Mouse (Mus musculus) liver, adult 2 months (tissue): ENCODE measurements around the gene Crabp1.

Source experiments
- CTCF ChIP-seq: fragments of 200-500 bp; IDR thresholded peaks from 2 replicates; pipeline ENCODE4 v1.5.1; 2011; ENCODE audit warnings: low read depth, low read length, control low read depth
- POLR2A ChIP-seq: fragments of 200-500 bp; IDR thresholded peaks from 2 replicates; pipeline ENCODE4 v1.6.1; 2011; ENCODE audit warnings: low read length, control low read depth; ENCODE audit not compliant: insufficient read depth; ENCODE audit errors: extremely low read depth

- TF ChIP-seq CTCF (no peak), POLR2A (no peak)
Observed at GRCm38 (mm10) chr9:54715776-54716175, 48.8 kb upstream of the Crabp1 start.
